Mouse (Mus musculus) erythroblast, embryonic 14.5 days (primary cell): ENCODE data around the gene Pusl1. TPM values are rescaled to one million over a fixed set of nuclear protein-coding genes. Genes with fewer than 3 reads are reported as not detected.
A peak's percentile ranks its signal among the peaks of the same experiment; 100 is the strongest.

ENCODE experiments used
- H3K27me3 ChIP-seq: 2 replicates; pipeline ENCODE4 v1.6.1; 2012; ENCODE audit warnings: inconsistent platforms; ENCODE audit not compliant: control insufficient read depth
- H3K36me3 ChIP-seq: 2 replicates; pipeline ENCODE4 v1.6.1; 2012; ENCODE audit warnings: mild to moderate bottlenecking, inconsistent platforms; ENCODE audit not compliant: control insufficient read depth
- H3K4me1 ChIP-seq: 2 replicates; pipeline ENCODE4 v1.6.1; 2012; ENCODE audit warnings: inconsistent platforms; ENCODE audit not compliant: control insufficient read depth
- H3K4me3 ChIP-seq: replicated peaks from 2 replicates; pipeline ENCODE3; 2012; ENCODE audit warnings: moderate library complexity, mild to moderate bottlenecking, inconsistent platforms
- H3K9me3 ChIP-seq: 2 replicates; pipeline ENCODE4 v1.6.1; 2012; ENCODE audit warnings: low read length, inconsistent platforms, mixed read lengths; ENCODE audit not compliant: control insufficient read depth
- GATA1 ChIP-seq: IDR thresholded peaks from 2 replicates; pipeline ENCODE4 v1.6.1; 2012; ENCODE audit warnings: low read length, inconsistent platforms, mixed read lengths
- TAL1 ChIP-seq: IDR thresholded peaks from 3 replicates; pipeline ENCODE4 v1.6.1; 2012; ENCODE audit warnings: low read length, inconsistent platforms, mixed read lengths
- polyA plus RNA-seq: library from polyadenylated mRNA; stranded (reverse); fragments of >175 nt; gene quantifications from 2 replicates; pipeline ENCODE4 v1.2.3, GENCODE M21; 2012

Pusl1 gene
- polyA plus RNA-seq, 1 experiment: 2.1 TPM

- H3K27me3 ChIP-seq: no peaks in the 10 kb centered on the region
- no peaks in the 10 kb centered on the region for H3K9me3 ChIP-seq
- peaks cover 44% of the 10 kb centered on the region for H3K4me1 ChIP-seq
- no peak for TF ChIP-seq GATA1
- no peak for TF ChIP-seq TAL1
- peaks cover 60% of the 10 kb centered on the region for H3K36me3 ChIP-seq
- H3K4me3 ChIP-seq: peak overlapping the region; percentile 87
These were observed 22.8 kb downstream of the Pusl1 start for GRCm38 (mm10) chr4:155868614-155869298.

GRCm38 (mm10) chr4:155863001-155863400 lies 28.6 kb downstream of the Pusl1 start, which contains the start of gene Tas1r3:
TSS of gene Tas1r3 (minus strand) at chr4:155863362.
- H3K4me3 ChIP-seq: no peak within 1 kb of the TSS
- no peaks in the 10 kb centered on the region for H3K9me3 ChIP-seq
- peaks cover 77% of the 10 kb centered on the region for H3K36me3 ChIP-seq
- TF ChIP-seq TAL1: no peak
- TF ChIP-seq GATA1: no peak
- H3K4me1 ChIP-seq: peaks cover 11% of the 10 kb centered on the region
- H3K27me3 ChIP-seq: no peaks in the 10 kb centered on the region

- no peaks in the 10 kb centered on the region for H3K9me3 ChIP-seq
- no peak for TF ChIP-seq GATA1
- TF ChIP-seq TAL1: no peak
- peaks cover 10% of the 10 kb centered on the region for H3K4me1 ChIP-seq
- H3K27me3 ChIP-seq: no peaks in the 10 kb centered on the region
- H3K36me3 ChIP-seq: peaks cover 82% of the 10 kb centered on the region
- H3K4me3 ChIP-seq: no peak overlapping the region
These were observed 29.8 kb downstream of the Pusl1 start for GRCm38 (mm10) chr4:155861787-155862186.

GRCm38 (mm10) chr4:155859318-155859717 lies 32.3 kb downstream of the Pusl1 start:
- H3K27me3 ChIP-seq: no peaks in the 10 kb centered on the region
- H3K4me1 ChIP-seq: peaks cover 32% of the 10 kb centered on the region
- H3K36me3 ChIP-seq: peaks cover 82% of the 10 kb centered on the region
- H3K9me3 ChIP-seq: no peaks in the 10 kb centered on the region
- H3K4me3 ChIP-seq: no peak overlapping the region
- no peak for TF ChIP-seq TAL1
- TF ChIP-seq GATA1: no peak

- TF ChIP-seq GATA1 (no peak), TAL1 (no peak)
- Histone ChIP-seq H3K27me3 (no peaks in the 10 kb centered on the region), H3K4me1 (peaks cover 39% of the 10 kb centered on the region), H3K4me3 (no peak overlapping the region), H3K9me3 (no peaks in the 10 kb centered on the region), H3K36me3 (peaks cover 97% of the 10 kb centered on the region)
These were observed 34.7 kb downstream of the Pusl1 start for GRCm38 (mm10) chr4:155856881-155857280.

- H3K27me3 ChIP-seq: no peaks in the 10 kb centered on the region
- H3K9me3 ChIP-seq: no peaks in the 10 kb centered on the region
- no peak overlapping the region for H3K4me3 ChIP-seq
- TF ChIP-seq TAL1: no peak
- peaks cover 47% of the 10 kb centered on the region for H3K4me1 ChIP-seq
- H3K36me3 ChIP-seq: peaks cover 96% of the 10 kb centered on the region
These were observed 35.5 kb downstream of the Pusl1 start for GRCm38 (mm10) chr4:155856071-155856470.

- peaks cover 93% of the 10 kb centered on the region for H3K36me3 ChIP-seq
- no peak overlapping the region for H3K4me3 ChIP-seq
- H3K27me3 ChIP-seq: no peaks in the 10 kb centered on the region
- TF ChIP-seq GATA1 (no peak), TAL1 (no peak)
- peaks cover 55% of the 10 kb centered on the region for H3K4me1 ChIP-seq
- no peaks in the 10 kb centered on the region for H3K9me3 ChIP-seq
These were observed 36.6 kb downstream of the Pusl1 start for GRCm38 (mm10) chr4:155854991-155855390.

GRCm38 (mm10) chr4:155853421-155853820 lies 38.2 kb downstream of the Pusl1 start:
- TF ChIP-seq GATA1 (no peak), TAL1 (no peak)
- Histone ChIP-seq H3K9me3 (no peaks in the 10 kb centered on the region), H3K36me3 (peaks cover 85% of the 10 kb centered on the region), H3K4me3 (no peak overlapping the region), H3K27me3 (no peaks in the 10 kb centered on the region), H3K4me1 (peaks cover 71% of the 10 kb centered on the region)

GRCm38 (mm10) chr4:155851951-155852411 lies 39.6 kb downstream of the Pusl1 start:
- Histone ChIP-seq H3K36me3 (peaks cover 70% of the 10 kb centered on the region), H3K4me1 (peaks cover 77% of the 10 kb centered on the region), H3K27me3 (no peaks in the 10 kb centered on the region), H3K4me3 (no peak overlapping the region), H3K9me3 (no peaks in the 10 kb centered on the region)
- TF ChIP-seq GATA1 (no peak), TAL1 (no peak)
